Comparison of ENCODE assay signal across 14 mouse cellular contexts in genomic region chr15:98988787-98989186, GRCm38 (mm10). TPM values are rescaled to one million over a fixed set of nuclear protein-coding genes. Genes with fewer than 3 reads are reported as not detected.
DNase-seq lines count a peak whose midpoint lies in the region; ATAC-seq and TF ChIP-seq lines count a peak whose summit lies in the region.
"Had no signal": no experiment of that assay in that cellular context is flagged by ENCODE, and none has a peak within 500 bp of the region (broad histone marks: within the 10 kb centered on the region; RNA-seq: fewer than 3 reads in every experiment).

No protein-coding gene starts in this region.

- no peaks in the 10 kb centered on the region for H3K27me3 ChIP-seq in testis, adult 2 months (ENCODE audit: control insufficient read depth, insufficient read depth, low read length)
- no peaks in the 10 kb centered on the region for H3K27me3 ChIP-seq in forebrain, embryonic 16.5 days (replicated peaks; ENCODE audit: control insufficient read depth, insufficient read depth, low read length)
- H3K27me3 ChIP-seq in midbrain, embryonic 13.5 days: no peaks in the 10 kb centered on the region
- H3K27me3 ChIP-seq in intestine, postnatal 0 days (replicated peaks; ENCODE audit: control insufficient read depth, insufficient read depth, low read length): no peaks in the 10 kb centered on the region
- H3K27me3 ChIP-seq: intestine, embryonic 15.5 days; megakaryocyte, embryonic 14.5 days had no signal

- H3K9me3 ChIP-seq in forebrain, embryonic 16.5 days (ENCODE audit: control insufficient read depth, low read length): no peaks in the 10 kb centered on the region
- H3K9me3 ChIP-seq in midbrain, embryonic 13.5 days: no peaks in the 10 kb centered on the region
- H3K9me3 ChIP-seq in intestine, postnatal 0 days (ENCODE audit: control insufficient read depth): no peaks in the 10 kb centered on the region
- H3K9me3 ChIP-seq: intestine, embryonic 15.5 days; megakaryocyte, embryonic 14.5 days had no signal

- ATAC-seq in forebrain, embryonic 16.5 days: no peak
- no peak for ATAC-seq in midbrain, embryonic 13.5 days
- ATAC-seq in intestine, postnatal 0 days: no peak
- ATAC-seq: intestine, embryonic 15.5 days had no signal

- intact Hi-C loops in gastrocnemius, postnatal 14 days (cut with DNase I; ENCODE audit: low total_unique reads): no loop called here

- DNase-seq in testis, postnatal 14 days (ENCODE audit: low spot score): no peak
- no peak for DNase-seq in gastrocnemius, postnatal 10 days
- no peak for DNase-seq in gastrocnemius, postnatal 14 days
- no peak for DNase-seq in frontal cortex, postnatal 25 days (ENCODE audit: low spot score in 2 of 2)
- DNase-seq: thymus, postnatal 14 days had no signal

- H3K4me1 ChIP-seq in testis, adult 2 months (ENCODE audit: control insufficient read depth, insufficient read depth, low read length): peaks cover 34% of the 10 kb centered on the region
- H3K4me1 ChIP-seq in forebrain, embryonic 16.5 days (replicated peaks; ENCODE audit: control insufficient read depth, insufficient read depth, low read length): peaks cover 65% of the 10 kb centered on the region
- H3K4me1 ChIP-seq in midbrain, embryonic 13.5 days (replicated peaks): peaks cover 82% of the 10 kb centered on the region
- H3K4me1 ChIP-seq in intestine, postnatal 0 days (replicated peaks; ENCODE audit: control insufficient read depth, insufficient read depth, low read length): no peaks in the 10 kb centered on the region

- H3K4me3 ChIP-seq in testis, adult 2 months (ENCODE audit: control insufficient read depth, low read depth, low read length): no peak overlapping the region
- H3K4me3 ChIP-seq in forebrain, embryonic 16.5 days (replicated peaks; ENCODE audit: low read length): no peak overlapping the region; the same call in 1 of the 2 replicates
- H3K4me3 ChIP-seq in midbrain, embryonic 13.5 days (replicated peaks): peak overlapping the region; percentile 49
- no peak overlapping the region for H3K4me3 ChIP-seq in intestine, postnatal 0 days (ENCODE audit: low read depth, low read length)
- H3K4me3 ChIP-seq: intestine, embryonic 15.5 days; megakaryocyte, embryonic 14.5 days had no signal

- H3K9ac ChIP-seq in forebrain, embryonic 16.5 days (replicated peaks; ENCODE audit: low read depth, low read length): no peak overlapping the region
- peak overlapping the region; percentile 94 for H3K9ac ChIP-seq in midbrain, embryonic 13.5 days (replicated peaks)
- no peak overlapping the region for H3K9ac ChIP-seq in intestine, postnatal 0 days (ENCODE audit: low read depth, low read length)
- H3K9ac ChIP-seq: intestine, embryonic 15.5 days had no signal

- no peak for TF ChIP-seq CTCF in testis, adult 2 months (IDR thresholded peaks at IDR 0.05; ENCODE audit: control insufficient read depth, insufficient read depth, insufficient replicate concordance, low read depth, low read length)
- no peak for TF ChIP-seq CTCF in intestine, postnatal 0 days (IDR thresholded peaks at IDR 0.05; ENCODE audit: low read depth)

- peak overlapping the region; percentile 62 for H3K4me2 ChIP-seq in forebrain, embryonic 16.5 days (ENCODE audit: low read length)
- peak overlapping the region; percentile 70 for H3K4me2 ChIP-seq in midbrain, embryonic 13.5 days (replicated peaks)
- H3K4me2 ChIP-seq in intestine, postnatal 0 days (replicated peaks; ENCODE audit: low read depth): no peak overlapping the region
- H3K4me2 ChIP-seq: intestine, embryonic 15.5 days had no signal

- no peaks in the 10 kb centered on the region for H3K36me3 ChIP-seq in testis, adult 2 months (ENCODE audit: control insufficient read depth, insufficient read depth, low read length)
- no peaks in the 10 kb centered on the region for H3K36me3 ChIP-seq in forebrain, embryonic 16.5 days (ENCODE audit: control insufficient read depth, insufficient read depth)
- 0 out of 2 replicates have a peak, but pooled peaks cover 4% of the 10 kb centered on the region for H3K36me3 ChIP-seq in midbrain, embryonic 13.5 days
- no peaks in the 10 kb centered on the region for H3K36me3 ChIP-seq in intestine, postnatal 0 days (ENCODE audit: control insufficient read depth, insufficient read depth)
- H3K36me3 ChIP-seq: intestine, embryonic 15.5 days had no signal

- H3K27ac ChIP-seq in testis, adult 2 months (ENCODE audit: control insufficient read depth, insufficient read depth, low read depth, low read length): peak overlapping the region; percentile 80
- H3K27ac ChIP-seq in forebrain, embryonic 16.5 days (ENCODE audit: low read length): 0 out of 2 replicates have a peak overlapping the region, but pooled peaks have one; percentile 25
- peak overlapping the region; percentile 99 for H3K27ac ChIP-seq in midbrain, embryonic 13.5 days
- no peak overlapping the region for H3K27ac ChIP-seq in intestine, postnatal 0 days (ENCODE audit: low read depth, low read length)

- TF ChIP-seq POLR2A in testis, adult 2 months (IDR thresholded peaks at IDR 0.05; ENCODE audit: control insufficient read depth, low read depth, low read length): no peak

- 51% methylated on average over 3 of the region's 3 CpGs for WGBS in forebrain, embryonic 16.5 days
- WGBS in midbrain, embryonic 13.5 days: 36% methylated on average over 3 of the region's 3 CpGs
- WGBS in intestine, postnatal 0 days: 70% methylated on average over 3 of the region's 3 CpGs

RNA-seq across cellular contexts. Expression of gene Tuba1a, which starts 35.3 kb away (rescaled TPM):
- polyA plus RNA-seq in testis, adult 2 months (2012; rRNA removed): 77.2 and 93.1 TPM in 2 replicates
- polyA plus RNA-seq in forebrain, embryonic 16.5 days (2015; fragmentation: Nextera tagmentation; extraction: Ambion mirVana): 16,411 and 16,831 TPM in 2 replicates
- 15,883 and 15,999 TPM in 2 replicates for polyA plus RNA-seq in midbrain, embryonic 13.5 days (2015; fragmentation: Nextera tagmentation; extraction: Ambion mirVana)
- total RNA-seq in gastrocnemius, postnatal 10 days (2021): 100 to 1,000 TPM; 171 to 195 TPM
- total RNA-seq in gastrocnemius, postnatal 14 days (2021): 100 to 1,000 TPM in 1 of 2 experiments, 10 to 100 TPM in 1; 58.7 to 109 TPM
- 457 and 503 TPM in 2 replicates for polyA plus RNA-seq in intestine, postnatal 0 days (2015; fragmentation: Nextera tagmentation; extraction: Ambion mirVana)

RNA-seq across cellular contexts. Expression of gene Gm49450, which starts 35.4 kb away (rescaled TPM):
- 2.3 and 2.4 TPM in 2 replicates for polyA plus RNA-seq in testis, adult 2 months (2012; rRNA removed)
- polyA plus RNA-seq in forebrain, embryonic 16.5 days (2015; fragmentation: Nextera tagmentation; extraction: Ambion mirVana): not detected in 2 replicates
- polyA plus RNA-seq in midbrain, embryonic 13.5 days (2015; fragmentation: Nextera tagmentation; extraction: Ambion mirVana): not detected in 2 replicates
- total RNA-seq in gastrocnemius, postnatal 10 days (2021): not detected
- total RNA-seq in gastrocnemius, postnatal 14 days (2021): not detected
- not detected in 2 replicates for polyA plus RNA-seq in intestine, postnatal 0 days (2015; fragmentation: Nextera tagmentation; extraction: Ambion mirVana)
- total RNA-seq: layer of hippocampus, adult 8-10 months; left cerebral cortex, postnatal 36 days had no signal
- polyA plus RNA-seq: intestine, embryonic 15.5 days; liver, embryonic 16.5 days had no signal

RNA-seq across cellular contexts. Expression of gene Tuba1c, which starts 40.9 kb away (rescaled TPM):
- polyA plus RNA-seq in testis, adult 2 months (2012; rRNA removed): 223 and 227 TPM in 2 replicates
- 42.1 and 48.9 TPM in 2 replicates for polyA plus RNA-seq in forebrain, embryonic 16.5 days (2015; fragmentation: Nextera tagmentation; extraction: Ambion mirVana)
- polyA plus RNA-seq in midbrain, embryonic 13.5 days (2015; fragmentation: Nextera tagmentation; extraction: Ambion mirVana): 37.3 and 41.4 TPM in 2 replicates
- 10 to 100 TPM; 31.9 to 39.8 TPM for total RNA-seq in gastrocnemius, postnatal 10 days (2021)
- 10 to 100 TPM; 14.3 to 21.0 TPM for total RNA-seq in gastrocnemius, postnatal 14 days (2021)
- 271 and 315 TPM in 2 replicates for polyA plus RNA-seq in intestine, postnatal 0 days (2015; fragmentation: Nextera tagmentation; extraction: Ambion mirVana)

RNA-seq across cellular contexts. Expression of gene Tuba1b, which starts 54.4 kb away (rescaled TPM):
- polyA plus RNA-seq in testis, adult 2 months (2012; rRNA removed): 124 and 148 TPM in 2 replicates
- 1,178 and 1,185 TPM in 2 replicates for polyA plus RNA-seq in forebrain, embryonic 16.5 days (2015; fragmentation: Nextera tagmentation; extraction: Ambion mirVana)
- polyA plus RNA-seq in midbrain, embryonic 13.5 days (2015; fragmentation: Nextera tagmentation; extraction: Ambion mirVana): 1,161 and 1,231 TPM in 2 replicates
- total RNA-seq in gastrocnemius, postnatal 10 days (2021): 100 to 1,000 TPM; 188 to 204 TPM
- 10 to 100 TPM; 64.0 to 93.6 TPM for total RNA-seq in gastrocnemius, postnatal 14 days (2021)
- 391 and 435 TPM in 2 replicates for polyA plus RNA-seq in intestine, postnatal 0 days (2015; fragmentation: Nextera tagmentation; extraction: Ambion mirVana)

Comparison
In these comparisons a context has a peak if more than half of its experiments do, and no peak if none do; other contexts are left out.
1. RNA of gene Tuba1a, which starts 35.3 kb away (polyA plus RNA-seq): 16,411 to 16,831 TPM in forebrain, embryonic 16.5 days and 15,883 to 15,999 TPM in midbrain, embryonic 13.5 days; 457 to 503 TPM in intestine, postnatal 0 days and 77.2 to 93.1 TPM in testis, adult 2 months; every median in the first group is over 10 times any median in the second.